Mouse (Mus musculus) left cerebral cortex, adult 18-20 months (tissue): ENCODE measurements around the gene Olfr1276. TPM values are rescaled to one million over a fixed set of nuclear protein-coding genes. Genes with fewer than 3 reads are reported as not detected.

Experiments
- DNase-seq, 2 experiments: peaks; one replicate each; pipeline ENCODE4 v3.0.0; 2021 to 2022; ENCODE audit warnings: low spot score in 2 of 2, mixed read lengths in 1 of 2
- long read RNA-seq, 2 experiments: library from polyadenylated mRNA; stranded (forward); transcript quantifications; one replicate each; pipeline ENCODE4 v2.0.0; 2021
- total RNA-seq, 2 experiments: library from RNA; stranded (reverse); gene quantifications; 2 replicates each; pipeline ENCODE4 v1.2.3; 2021

The Olfr1276 gene
- total RNA-seq = not detected
- long read RNA-seq, experiment 1 = 0 reads
- long read RNA-seq, experiment 2 = 0 reads

- DNase-seq = no peak
Observed at GRCm38 (mm10) chr2:111254216-111254615, at the start of gene Olfr1276. Olfr1276 (plus strand) TSS chr2:111254516.

GRCm38 (mm10) chr2:111229502-111229901 is 24.8 kb upstream of the Olfr1276 start, which contains the start of gene 4930430A15Rik:
4930430A15Rik (minus strand) TSS chr2:111229602.
- no peak for DNase-seq

- DNase-seq = no peak
Observed at GRCm38 (mm10) chr2:111235186-111235585, 19.1 kb upstream of the Olfr1276 start, which contains the start of gene Olfr1275. Olfr1275 (minus strand) TSS chr2:111235286.

- no peak for DNase-seq
Observed at GRCm38 (mm10) chr2:111274006-111274405, 19.7 kb downstream of the Olfr1276 start, which contains the start of gene Olfr1277. Olfr1277 (minus strand) TSS chr2:111274106.

GRCm38 (mm10) chr2:111289836-111290235 is 35.5 kb downstream of the Olfr1276 start, which contains the start of gene Olfr1278:
Olfr1278 (plus strand) TSS chr2:111290136.
- no peak for DNase-seq

- no peak for DNase-seq
Observed at GRCm38 (mm10) chr2:111298541-111298940, 44.2 kb downstream of the Olfr1276 start.

- DNase-seq = no peak
Observed at GRCm38 (mm10) chr2:111300374-111300773, 46.1 kb downstream of the Olfr1276 start, which contains the start of gene Olfr1279. Olfr1279 (plus strand) TSS chr2:111300635.

Other genes with a start within 250 kb of the Olfr1276 start
- not detected for gene Gm13941, start 148.5 kb upstream of the Olfr1276 start, total RNA-seq
- not detected for gene Gm15130, start 101.6 kb upstream of the Olfr1276 start, total RNA-seq
- not detected for gene 4930430A15Rik, start 24.9 kb upstream of the Olfr1276 start, total RNA-seq
- not detected for gene Olfr1275, start 19.2 kb upstream of the Olfr1276 start, total RNA-seq
- gene Olfr1277, start 19.6 kb downstream of the Olfr1276 start, total RNA-seq = not detected
- not detected for gene Olfr1278, start 35.6 kb downstream of the Olfr1276 start, total RNA-seq
- not detected for gene Olfr1279, start 46.1 kb downstream of the Olfr1276 start, total RNA-seq
- gene Olfr1280, start 59.5 kb downstream of the Olfr1276 start, total RNA-seq = not detected
- gene Olfr1281, start 72.0 kb downstream of the Olfr1276 start, total RNA-seq = not detected
- not detected for gene Olfr1282, start 81.6 kb downstream of the Olfr1276 start, total RNA-seq
- not detected for gene Olfr1283, start 112.3 kb downstream of the Olfr1276 start, total RNA-seq
- gene Olfr1284, start 121.0 kb downstream of the Olfr1276 start, total RNA-seq = not detected
- gene Olfr1286, start 168.6 kb downstream of the Olfr1276 start, total RNA-seq = not detected
- gene Olfr1287, start 194.6 kb downstream of the Olfr1276 start, total RNA-seq = not detected
- gene Olfr1288, start 219.6 kb downstream of the Olfr1276 start, total RNA-seq = not detected
- gene Olfr1289, start 226.3 kb downstream of the Olfr1276 start, total RNA-seq = not detected
- not detected for gene Olfr1290, start 239.3 kb downstream of the Olfr1276 start, total RNA-seq
- not detected for gene Olfr1291-ps1, start 242.7 kb downstream of the Olfr1276 start, total RNA-seq